Mouse (Mus musculus) granulocyte monocyte progenitor cell, adult 5-6 weeks (primary cell): ENCODE measurements at regions not wholly inside any gene's neighbourhood (a gene's known extent, or its start where the extent isn't known, plus 50 kb on each side); places are given as distances from the start of the nearest gene placed in this dataset.

Source experiments
- ATAC-seq: replicated peaks from 2 replicates; pipeline ENCODE4 v1.8.0; 2016; ENCODE audit warnings: mild to moderate bottlenecking, moderate TSS enrichment, inconsistent platforms; ENCODE audit not compliant: poor library complexity, severe bottlenecking

DNA sequence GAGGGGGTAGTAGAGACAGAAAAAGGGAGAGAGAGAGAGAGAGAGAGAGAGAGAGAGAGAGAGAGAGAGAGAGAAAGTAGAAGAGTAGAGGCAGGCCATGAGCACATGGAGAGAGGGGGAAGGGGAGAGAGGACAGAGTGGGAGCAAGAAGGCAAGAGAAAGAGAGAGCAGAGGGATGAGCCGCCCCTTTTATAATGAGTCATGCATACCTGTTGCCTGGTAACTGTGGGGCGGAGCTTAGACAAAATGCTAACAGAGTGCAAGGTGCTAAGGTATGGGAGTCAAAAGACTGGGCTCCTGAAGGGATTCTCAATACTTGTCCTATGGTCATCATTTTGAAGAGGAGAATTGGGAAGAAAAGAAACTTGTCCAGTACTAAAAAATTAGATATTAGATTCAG lies 126.1 kb downstream of the Lrrc30 start:
- ATAC-seq = no peak

- no peak for ATAC-seq
Observed at GRCm38 (mm10) chr17:67504502-67505033, 128.0 kb downstream of the Lrrc30 start.

- peak; percentile 61 for ATAC-seq
Observed at GRCm38 (mm10) chr17:67503125-67503878, 129.2 kb downstream of the Lrrc30 start.

GRCm38 (mm10) chr17:67502628-67503027 lies 129.9 kb downstream of the Lrrc30 start:
- no peak for ATAC-seq

DNA sequence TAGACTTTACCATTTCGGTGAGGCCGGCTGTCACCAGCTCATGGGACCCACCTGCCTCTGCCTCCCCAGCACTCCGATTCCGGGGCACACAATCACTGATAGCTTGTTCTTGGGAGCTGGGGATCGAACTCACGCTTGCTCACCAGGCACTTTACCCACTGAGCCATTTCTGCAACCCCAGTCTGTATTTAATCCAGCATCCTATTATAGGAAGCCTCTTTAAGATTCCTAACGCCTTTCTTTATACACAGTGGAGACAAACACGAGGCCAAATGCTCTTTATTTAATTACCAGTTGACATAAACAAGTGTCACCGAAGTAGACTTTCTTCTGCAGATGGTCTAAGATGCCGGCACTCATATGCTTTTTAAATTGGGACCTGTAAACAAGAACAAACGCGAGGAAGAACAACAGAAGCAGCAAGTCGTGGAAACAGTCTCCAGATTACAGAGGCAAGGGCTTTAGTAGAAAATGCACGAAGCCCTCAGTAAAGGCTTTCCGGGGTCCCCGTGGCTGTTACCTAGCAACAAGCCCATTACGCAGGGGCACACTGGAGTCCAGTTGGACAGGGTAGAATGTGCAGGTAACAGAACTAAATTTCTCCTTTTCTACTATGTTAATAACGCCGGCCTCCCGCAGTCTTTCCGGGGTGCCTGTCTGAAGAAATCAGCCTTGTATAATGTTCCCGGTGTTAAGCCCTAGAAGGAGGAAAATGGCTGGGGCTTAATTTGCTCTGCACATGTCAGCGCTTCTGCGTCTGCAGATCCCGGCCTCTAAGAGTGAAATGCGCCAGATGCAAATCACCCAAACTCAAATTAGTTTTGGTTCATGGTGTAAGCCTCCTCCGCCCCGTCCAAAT lies 132.5 kb downstream of the Lrrc30 start:
- ATAC-seq = no peak

- no peak for ATAC-seq
Observed at GRCm38 (mm10) chr17:67497380-67497779, 135.1 kb downstream of the Lrrc30 start.

DNA sequence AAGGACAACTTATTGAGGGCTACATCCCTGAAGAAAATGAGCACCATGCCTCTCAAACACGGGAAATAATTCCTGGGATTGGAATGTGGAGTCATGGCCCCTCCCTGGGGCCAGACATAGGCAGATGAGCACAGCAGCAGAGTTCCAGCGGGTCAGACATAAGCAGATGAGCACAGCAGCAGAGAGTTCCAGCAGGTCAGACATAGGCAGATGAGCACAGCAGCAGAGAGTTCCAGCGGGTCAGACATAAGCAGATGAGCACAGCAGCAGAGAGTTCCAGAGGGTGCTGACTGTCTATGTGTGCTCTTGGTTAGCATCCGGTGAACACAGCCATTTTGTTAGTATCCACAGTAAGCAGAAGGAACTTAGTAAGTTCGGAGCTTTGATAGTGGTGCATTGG lies 126.2 kb upstream of the Ptprm start:
- no peak for ATAC-seq

DNA sequence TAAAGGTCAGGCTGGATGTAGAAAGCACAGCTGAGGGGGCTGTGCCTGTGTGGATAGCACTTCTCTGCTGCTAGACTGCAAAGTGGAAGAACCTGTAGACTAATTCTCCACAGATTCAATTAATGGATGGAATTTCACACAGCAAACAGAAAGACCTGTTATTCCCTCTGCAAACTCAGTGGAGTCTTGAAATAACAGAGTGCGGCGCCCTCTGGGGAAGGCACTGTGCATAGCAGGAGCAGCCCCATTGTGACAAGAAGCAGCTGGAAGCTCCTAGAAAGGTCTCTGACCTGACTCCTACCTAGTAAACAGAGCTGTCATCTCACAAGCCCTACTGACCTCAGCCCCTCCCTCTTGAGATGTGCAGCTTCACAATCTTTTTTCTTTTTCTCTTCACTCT lies 118.9 kb upstream of the Ptprm start:
- ATAC-seq = peak; percentile 65

DNA sequence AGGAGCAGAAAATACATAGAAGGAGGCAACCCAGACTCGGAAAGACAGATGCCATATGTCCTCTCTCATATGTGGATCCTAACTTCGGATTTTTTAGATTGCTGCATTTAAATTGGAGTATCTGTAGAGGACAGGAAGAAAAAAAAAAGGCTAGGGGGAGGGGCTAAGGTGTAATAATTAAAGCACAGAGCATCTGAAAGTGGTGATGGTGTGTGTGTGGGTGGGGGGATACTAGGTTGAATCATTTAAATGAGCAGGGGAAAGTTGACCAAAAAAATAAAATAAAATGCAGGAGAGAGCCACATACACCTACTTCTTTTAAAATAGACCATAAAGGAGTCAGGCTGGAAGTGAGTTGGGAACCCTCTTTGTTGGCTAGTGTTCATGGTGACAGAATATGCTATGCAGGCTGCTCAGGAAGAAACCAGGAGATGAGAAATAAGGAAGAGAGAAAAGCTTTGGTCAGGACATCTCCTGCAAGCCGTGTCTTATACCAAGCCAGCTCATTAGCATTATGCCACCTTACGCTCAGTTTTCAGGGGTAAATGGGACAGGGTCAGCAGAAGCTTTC lies 104.7 kb upstream of the Ptprm start:
- no peak for ATAC-seq

DNA sequence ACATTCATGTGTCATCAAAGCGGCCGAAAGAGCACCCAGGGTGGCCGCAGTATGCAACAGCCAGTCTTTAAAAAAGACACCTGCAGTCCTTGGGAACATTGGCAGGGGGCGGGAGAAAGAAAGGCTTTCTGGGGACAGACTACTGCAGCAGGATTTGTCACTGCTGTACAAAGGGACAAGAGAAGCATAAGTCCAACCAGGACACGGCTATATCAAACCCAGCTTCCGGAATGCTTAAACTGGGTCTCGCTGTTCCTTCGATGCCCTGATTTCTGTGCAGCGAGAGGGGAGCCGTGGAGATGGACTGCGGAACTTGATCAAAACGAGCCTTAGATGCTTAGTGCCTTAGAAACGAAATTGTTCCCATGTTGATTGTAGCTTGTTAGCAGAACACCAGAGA lies 97.7 kb upstream of the Ptprm start:
- no peak for ATAC-seq

DNA sequence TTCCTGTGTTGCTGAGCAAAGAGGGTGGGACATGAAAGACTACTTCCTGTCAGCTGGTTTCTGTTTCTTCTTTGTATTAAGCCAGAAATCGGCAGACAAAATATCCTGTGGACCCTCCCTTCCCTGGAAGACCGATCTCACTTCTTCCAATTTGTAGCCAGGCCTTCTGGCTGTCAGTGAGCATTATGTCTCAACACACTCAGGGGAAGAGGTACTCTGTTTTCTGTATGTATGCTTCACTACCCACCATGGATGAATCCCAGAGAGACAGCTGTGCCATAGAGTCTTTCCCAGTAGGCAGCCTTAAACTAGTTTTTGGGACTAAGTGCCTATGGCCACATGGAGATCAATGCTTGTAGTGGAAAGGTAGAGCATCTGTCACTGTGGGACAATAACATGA lies 96.8 kb upstream of the Ptprm start:
- ATAC-seq = no peak

GRCm38 (mm10) chr17:67450021-67450420 lies 95.8 kb upstream of the Ptprm start:
- ATAC-seq = no peak

DNA sequence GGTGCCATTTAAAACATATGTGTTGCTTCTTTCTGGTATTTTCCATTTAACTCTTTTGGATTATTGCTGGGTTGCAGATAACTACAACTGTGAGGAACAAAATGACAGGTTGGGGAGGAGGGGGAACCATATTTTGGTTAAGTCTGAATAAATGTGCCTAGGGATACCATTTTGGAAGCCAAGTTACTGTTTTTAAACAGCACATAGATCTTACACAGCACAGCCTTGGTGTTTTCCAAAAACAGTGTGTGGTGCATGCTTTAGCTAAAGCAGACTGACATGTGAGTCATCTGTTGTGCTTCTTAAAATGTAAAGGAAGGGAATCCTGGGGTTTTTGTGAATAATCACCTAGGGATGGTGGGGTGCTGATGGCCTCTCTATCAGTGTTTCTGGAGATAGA lies 91.7 kb upstream of the Ptprm start:
- ATAC-seq = no peak

DNA sequence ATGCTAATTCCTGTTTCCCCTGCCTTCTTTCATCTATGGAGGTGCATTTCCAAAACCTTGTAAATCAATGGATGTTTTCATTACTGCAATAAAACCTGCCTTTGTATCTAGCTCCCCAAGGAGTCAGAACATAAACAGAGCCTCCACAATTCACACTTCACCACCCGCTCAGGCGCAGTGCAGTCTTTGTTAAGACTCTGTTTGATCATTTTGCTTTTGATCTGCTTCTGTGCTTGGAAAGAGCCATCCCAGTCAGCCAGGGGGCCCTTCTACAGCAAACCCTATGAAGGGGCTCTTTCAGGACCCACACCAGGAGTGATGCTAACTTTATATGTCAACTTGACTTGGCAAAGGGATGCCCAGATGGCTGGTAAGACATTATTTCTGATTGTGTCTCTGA lies 86.7 kb upstream of the Ptprm start:
- no peak for ATAC-seq

DNA sequence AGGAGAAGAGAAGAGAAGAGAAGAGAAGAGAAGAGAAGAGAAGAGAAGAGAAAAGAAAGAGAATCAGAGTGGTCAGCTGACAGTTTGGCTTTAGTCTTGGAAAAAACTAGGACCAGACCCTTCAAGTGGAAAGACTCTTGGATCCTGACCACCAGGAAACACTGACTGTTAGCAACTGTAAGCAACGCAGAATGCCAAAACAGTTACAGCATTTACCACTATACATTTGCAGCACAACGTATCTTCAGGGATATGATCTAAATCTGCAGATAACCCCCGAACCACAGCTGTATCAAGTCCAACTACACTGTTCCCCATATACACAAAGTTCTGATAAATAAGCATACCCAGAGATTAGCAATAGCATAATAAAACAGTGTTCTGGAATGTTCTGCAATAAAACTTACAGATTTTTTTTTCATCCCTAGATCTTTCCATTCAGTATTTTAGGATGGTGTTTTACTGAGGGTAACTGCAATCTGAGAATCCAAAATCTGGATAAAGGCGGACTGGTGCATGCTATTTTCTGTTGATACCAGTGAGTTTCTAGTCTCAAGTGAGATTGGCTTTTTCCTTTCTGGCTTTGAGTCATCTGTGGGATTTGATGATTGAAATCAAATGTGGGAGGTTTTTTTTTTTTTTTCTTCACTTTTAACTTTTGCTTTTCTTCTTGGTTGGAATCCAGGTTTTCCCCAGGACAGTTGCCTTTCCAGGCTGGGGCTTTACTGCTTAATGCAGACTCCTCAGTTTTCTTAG lies 65.9 kb upstream of the Ptprm start:
- no peak for ATAC-seq

DNA sequence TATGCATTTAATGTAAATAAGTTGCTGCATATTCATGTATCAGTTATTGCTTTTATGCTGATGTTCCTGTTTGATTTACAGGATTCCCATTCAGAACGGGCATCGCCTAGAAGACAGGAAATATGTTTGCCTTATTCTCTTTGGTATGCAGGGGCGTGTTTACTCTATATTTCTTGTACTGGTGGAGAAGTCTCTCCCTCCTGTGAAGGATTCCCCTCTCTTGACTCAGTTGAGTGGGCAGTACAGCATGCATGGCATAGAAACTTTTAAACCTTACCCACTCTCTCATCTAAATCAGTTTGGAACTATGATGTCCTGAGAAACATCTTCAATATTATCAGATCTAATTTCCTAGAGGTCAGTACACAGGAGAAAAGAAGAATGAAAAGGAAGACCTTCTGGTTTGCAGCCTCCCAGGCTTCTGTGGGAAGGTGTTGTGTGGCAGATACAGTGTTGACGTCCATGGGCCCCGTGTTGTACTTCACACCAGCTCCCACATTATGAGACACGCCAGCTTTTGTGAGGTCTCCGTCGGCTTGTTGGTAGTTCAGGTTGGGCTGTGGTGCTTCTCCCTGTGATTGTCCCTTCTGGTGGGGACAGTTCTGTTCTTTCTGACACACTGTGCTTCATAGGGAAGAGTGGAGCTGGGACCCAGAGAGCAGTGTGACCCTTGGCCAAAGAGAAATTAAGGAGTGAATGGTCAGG lies 58.4 kb upstream of the Ptprm start:
- ATAC-seq = no peak

DNA sequence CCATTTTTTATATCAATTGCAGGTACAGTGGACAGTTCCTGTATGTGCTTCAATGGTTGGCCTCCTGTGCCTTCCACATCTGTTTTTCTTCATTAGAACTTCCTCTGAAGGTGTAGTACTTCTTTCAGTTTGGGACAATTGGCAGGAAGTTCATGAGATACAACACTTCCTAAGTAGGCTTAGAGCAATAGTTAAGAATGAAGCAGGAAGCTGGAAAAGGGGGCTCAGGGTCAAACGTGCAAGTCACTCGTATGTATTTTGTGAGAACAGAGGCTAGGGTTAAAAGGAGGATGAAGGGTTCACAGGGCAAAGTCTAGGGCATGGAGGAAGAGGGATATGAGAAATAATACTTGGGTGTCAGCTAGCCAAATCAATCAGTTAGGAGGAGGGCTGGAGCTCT lies 55.7 kb upstream of the Ptprm start:
- ATAC-seq = no peak

GRCm38 (mm10) chr17:67405934-67406333 lies 51.7 kb upstream of the Ptprm start:
- ATAC-seq = no peak
